Mouse (Mus musculus): ENCODE data around the gene Amn. TPM values are rescaled to one million over a fixed set of nuclear protein-coding genes. Genes with fewer than 3 reads are reported as not detected.

The Amn gene
- polyA plus RNA-seq, 1 experiment: 7.9 TPM

DNA sequence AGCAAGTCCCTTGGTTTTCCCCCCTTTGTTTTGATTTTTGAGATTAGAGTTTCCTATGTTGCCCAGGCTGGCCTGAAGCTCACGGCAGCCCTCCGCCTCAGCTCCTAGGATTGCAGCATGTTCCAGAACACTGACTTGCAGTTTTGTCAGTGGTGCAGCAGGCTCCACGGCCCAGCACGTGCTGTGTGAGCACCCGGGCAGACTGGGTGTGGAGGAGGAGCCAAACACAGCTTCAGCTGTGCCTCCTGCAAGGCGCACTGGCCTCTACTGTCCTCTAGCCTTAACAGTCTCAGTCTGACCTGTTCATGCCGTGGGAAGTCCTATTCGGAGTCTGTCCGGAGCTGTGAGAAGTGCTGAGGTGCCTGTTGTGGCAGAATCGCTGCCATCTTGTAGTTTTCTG, 31.0 kb upstream of the Amn start:
- no peak for TF ChIP-seq POLR2A (IDR thresholded peaks at IDR 0.05; ENCODE audit: borderline replicate concordance, extremely low read depth, insufficient read depth, insufficient read length, poor library complexity, severe bottlenecking)
- no peak for TF ChIP-seq CTCF (IDR thresholded peaks at IDR 0.05; ENCODE audit: borderline replicate concordance, extremely low read depth, insufficient read depth, insufficient read length)
- no peak for DNase-seq (ENCODE audit: low read depth)

GRCm38 (mm10) chr12:111241916-111242315, 29.0 kb upstream of the Amn start:
- DNase-seq (ENCODE audit: low read depth): peak; percentile 28
- no peak for TF ChIP-seq CTCF (IDR thresholded peaks at IDR 0.05; ENCODE audit: borderline replicate concordance, extremely low read depth, insufficient read depth, insufficient read length)
- TF ChIP-seq POLR2A (IDR thresholded peaks at IDR 0.05; ENCODE audit: borderline replicate concordance, extremely low read depth, insufficient read depth, insufficient read length, poor library complexity, severe bottlenecking): no peak

GRCm38 (mm10) chr12:111242346-111242745, 28.5 kb upstream of the Amn start:
- DNase-seq (ENCODE audit: low read depth): no peak
- TF ChIP-seq CTCF (IDR thresholded peaks at IDR 0.05; ENCODE audit: borderline replicate concordance, extremely low read depth, insufficient read depth, insufficient read length): no peak

DNA sequence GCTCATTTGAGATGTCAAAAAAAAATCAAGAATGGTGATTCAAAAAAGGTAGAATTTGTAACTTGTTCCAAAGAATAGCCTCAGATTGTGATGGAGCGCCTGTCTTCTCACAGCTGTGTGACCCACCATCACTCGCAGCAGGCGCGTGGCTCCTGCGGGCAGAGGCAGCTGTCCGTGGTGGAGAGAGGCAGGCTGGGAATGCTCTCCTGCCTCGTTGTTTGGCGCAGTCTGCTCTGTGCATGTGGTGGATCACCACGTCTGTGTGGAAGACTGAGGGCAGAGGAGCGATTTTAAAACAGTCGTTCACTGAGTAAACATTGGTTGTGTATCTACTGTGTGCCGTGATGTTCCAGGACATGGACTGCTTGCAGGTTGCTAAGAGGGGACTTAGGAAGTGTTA, 27.2 kb upstream of the Amn start:
- no peak for TF ChIP-seq POLR2A (IDR thresholded peaks at IDR 0.05; ENCODE audit: borderline replicate concordance, extremely low read depth, insufficient read depth, insufficient read length, poor library complexity, severe bottlenecking)
- TF ChIP-seq CTCF (IDR thresholded peaks at IDR 0.05; ENCODE audit: borderline replicate concordance, extremely low read depth, insufficient read depth, insufficient read length): no peak
- no peak for DNase-seq (ENCODE audit: low read depth)

DNA sequence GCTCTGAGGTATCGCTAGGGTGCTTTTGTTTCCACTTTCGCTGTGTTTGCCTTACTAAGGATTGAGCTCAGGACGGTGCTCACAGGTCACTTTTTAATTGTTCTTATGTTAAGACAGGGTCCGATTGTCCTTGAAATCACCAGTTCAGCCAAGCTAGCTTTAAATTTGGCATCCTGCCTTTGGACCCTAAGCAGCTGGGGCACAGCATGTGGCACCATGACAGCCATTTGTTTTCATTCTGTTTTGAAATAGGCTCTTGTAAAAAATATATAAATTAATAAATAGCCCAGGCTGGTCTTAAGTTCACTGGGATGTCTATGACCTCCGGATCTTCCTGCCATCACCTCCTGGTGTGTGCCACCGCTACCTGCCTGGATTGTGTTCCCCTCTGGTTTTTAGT, 25.8 kb upstream of the Amn start:
- no peak for DNase-seq (ENCODE audit: low read depth)

DNA sequence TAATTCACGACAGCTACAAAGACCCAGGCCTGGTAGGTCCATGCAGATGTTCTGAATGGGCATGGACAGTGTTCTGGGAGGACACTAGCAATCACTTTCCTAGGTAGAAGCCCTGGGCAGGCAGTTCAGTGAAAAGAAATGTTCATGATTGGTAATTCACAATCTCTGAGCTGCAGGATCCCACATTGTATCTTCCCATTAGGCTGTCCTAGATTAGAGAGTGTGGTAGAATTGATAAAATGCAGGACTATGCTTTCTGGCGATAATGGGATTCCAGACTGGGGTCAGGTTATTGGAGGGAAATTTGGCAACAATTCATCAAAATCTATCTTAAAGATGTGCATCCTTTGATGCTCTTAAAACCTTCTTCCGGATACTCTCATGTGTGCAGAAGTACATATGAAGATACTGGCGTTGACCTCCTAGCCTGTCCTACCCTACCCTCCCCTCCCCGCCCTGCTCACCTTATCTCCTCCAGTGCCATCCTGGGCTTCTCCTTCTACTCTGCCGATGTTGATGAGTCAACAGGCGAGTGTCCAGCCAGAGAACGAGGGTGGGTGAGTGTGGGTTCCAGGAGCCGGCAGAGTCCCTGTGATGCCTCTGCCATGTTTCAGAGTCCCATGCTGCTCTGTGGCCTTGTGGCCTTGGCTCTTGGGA, 24.0 kb upstream of the Amn start:
- TF ChIP-seq POLR2A (IDR thresholded peaks at IDR 0.05; ENCODE audit: borderline replicate concordance, extremely low read depth, insufficient read depth, insufficient read length, poor library complexity, severe bottlenecking) (no peak), CTCF (IDR thresholded peaks at IDR 0.05; ENCODE audit: borderline replicate concordance, extremely low read depth, insufficient read depth, insufficient read length) (no peak)
- DNase-seq (ENCODE audit: low read depth): no peak

More for the DNA sequence above, 25.8 kb upstream of the Amn start:
- TF ChIP-seq CTCF (IDR thresholded peaks at IDR 0.05; ENCODE audit: borderline replicate concordance, extremely low read depth, insufficient read depth, insufficient read length) (no peak), POLR2A (IDR thresholded peaks at IDR 0.05; ENCODE audit: borderline replicate concordance, extremely low read depth, insufficient read depth, insufficient read length, poor library complexity, severe bottlenecking) (no peak)

DNA sequence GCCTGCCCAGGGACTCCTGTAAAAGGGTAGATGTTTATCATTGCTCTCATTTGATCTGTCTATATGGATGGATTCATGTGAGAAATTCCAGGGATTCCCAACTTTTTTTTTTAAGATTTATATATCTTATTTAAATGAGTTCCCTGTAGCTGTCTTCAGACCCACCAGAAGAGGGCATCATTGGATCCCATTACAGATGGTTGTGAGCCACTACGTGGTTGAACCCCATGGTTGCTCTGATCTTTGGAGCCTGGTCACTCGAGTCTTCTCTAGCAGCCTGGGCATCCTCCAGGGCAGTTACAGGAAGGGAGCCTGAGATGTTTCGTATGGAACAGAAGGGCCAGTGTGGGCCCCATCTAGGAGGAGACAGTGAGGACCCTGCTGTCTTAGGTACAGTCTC, 21.8 kb upstream of the Amn start:
- no peak for DNase-seq (ENCODE audit: low read depth)
- no peak for TF ChIP-seq POLR2A (IDR thresholded peaks at IDR 0.05; ENCODE audit: borderline replicate concordance, extremely low read depth, insufficient read depth, insufficient read length, poor library complexity, severe bottlenecking)
- TF ChIP-seq CTCF (IDR thresholded peaks at IDR 0.05; ENCODE audit: borderline replicate concordance, extremely low read depth, insufficient read depth, insufficient read length): no peak

- no peak for TF ChIP-seq CTCF (IDR thresholded peaks at IDR 0.05; ENCODE audit: borderline replicate concordance, extremely low read depth, insufficient read depth, insufficient read length)
- TF ChIP-seq POLR2A (IDR thresholded peaks at IDR 0.05; ENCODE audit: borderline replicate concordance, extremely low read depth, insufficient read depth, insufficient read length, poor library complexity, severe bottlenecking): no peak
- DNase-seq (ENCODE audit: low read depth): no peak
Measured at GRCm38 (mm10) chr12:111250116-111250515, 20.8 kb upstream of the Amn start.

- DNase-seq (ENCODE audit: low read depth): no peak
- TF ChIP-seq CTCF (IDR thresholded peaks at IDR 0.05; ENCODE audit: borderline replicate concordance, extremely low read depth, insufficient read depth, insufficient read length) (peak; percentile 32; the same call in 1 of the 2 replicates), POLR2A (IDR thresholded peaks at IDR 0.05; ENCODE audit: borderline replicate concordance, extremely low read depth, insufficient read depth, insufficient read length, poor library complexity, severe bottlenecking) (no peak)
Measured at GRCm38 (mm10) chr12:111251227-111251626, 19.7 kb upstream of the Amn start.

- TF ChIP-seq POLR2A (IDR thresholded peaks at IDR 0.05; ENCODE audit: borderline replicate concordance, extremely low read depth, insufficient read depth, insufficient read length, poor library complexity, severe bottlenecking) (no peak), CTCF (IDR thresholded peaks at IDR 0.05; ENCODE audit: borderline replicate concordance, extremely low read depth, insufficient read depth, insufficient read length) (no peak)
- no peak for DNase-seq (ENCODE audit: low read depth)
Measured at GRCm38 (mm10) chr12:111263650-111264049, 7.2 kb upstream of the Amn start.

DNA sequence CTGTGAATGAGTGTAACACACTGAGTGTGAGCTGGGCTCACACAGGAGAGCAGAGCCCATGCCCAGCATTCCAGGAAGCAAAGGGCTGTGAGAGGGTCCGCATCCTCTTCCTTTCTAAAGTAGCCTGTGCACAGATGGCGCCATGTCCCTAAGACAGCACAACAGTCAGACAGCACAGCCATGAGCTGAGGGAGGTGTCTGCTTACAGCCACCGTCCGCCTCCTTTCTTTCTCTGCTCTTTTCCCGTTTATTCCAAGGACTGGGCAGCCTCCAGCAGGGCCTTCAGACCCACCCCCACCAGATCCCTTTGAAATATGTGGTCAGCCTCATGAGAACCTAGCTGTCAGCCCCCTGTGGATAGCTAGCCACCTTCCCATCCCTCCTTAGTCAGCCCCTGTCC, 5.7 kb upstream of the Amn start:
- DNase-seq (ENCODE audit: low read depth): no peak
- TF ChIP-seq CTCF (IDR thresholded peaks at IDR 0.05; ENCODE audit: borderline replicate concordance, extremely low read depth, insufficient read depth, insufficient read length) (no peak), POLR2A (IDR thresholded peaks at IDR 0.05; ENCODE audit: borderline replicate concordance, extremely low read depth, insufficient read depth, insufficient read length, poor library complexity, severe bottlenecking) (no peak)

DNA sequence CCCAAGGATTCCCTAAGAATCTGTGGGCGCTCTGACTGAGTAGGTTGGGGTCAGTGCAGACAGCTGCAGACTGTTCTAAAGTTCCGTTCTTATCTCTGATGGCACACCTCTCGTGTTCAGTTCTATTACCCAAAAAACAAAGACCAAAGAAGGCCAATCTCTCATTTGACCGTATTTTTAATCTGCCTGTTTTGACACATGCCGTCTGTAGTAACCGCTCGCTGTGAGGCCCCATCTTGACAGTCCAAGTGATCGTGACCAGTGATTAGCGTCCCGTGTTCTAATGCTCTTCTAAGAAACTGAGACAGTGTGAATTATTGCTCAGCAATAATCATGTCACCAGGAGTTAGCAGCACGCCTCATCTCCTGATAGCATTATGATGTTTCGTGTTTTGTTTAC, 4.3 kb upstream of the Amn start:
- TF ChIP-seq CTCF (IDR thresholded peaks at IDR 0.05; ENCODE audit: borderline replicate concordance, extremely low read depth, insufficient read depth, insufficient read length): no peak
- no peak for TF ChIP-seq POLR2A (IDR thresholded peaks at IDR 0.05; ENCODE audit: borderline replicate concordance, extremely low read depth, insufficient read depth, insufficient read length, poor library complexity, severe bottlenecking)
- DNase-seq (ENCODE audit: low read depth): no peak

Data from brain, embryonic 14.5 days (tissue).